Mouse (Mus musculus) limb, embryonic 11.5 days (tissue): ENCODE measurements around the gene Stpg3. TPM values are rescaled to one million over a fixed set of nuclear protein-coding genes. Genes with fewer than 3 reads are reported as not detected.
A peak's percentile ranks its signal among the peaks of the same experiment; 100 is the strongest.

Source experiments
- ATAC-seq: fragments of 200-750 bp; cut with Nextera tagmentation; 2 replicates; pipeline ENCODE4 v1.8.0; 2017; ENCODE audit warnings: low read depth; ENCODE audit not compliant: insufficient number of reproducible peaks, low FRiP score, low TSS enrichment
- DNase-seq: peaks from one replicate; pipeline ENCODE4 v3.0.0-alpha.2; 2015; ENCODE audit warnings: low spot score
- H3K27ac ChIP-seq: fragments of 300-500 bp; sonication (generic); replicated peaks from 2 replicates; pipeline ENCODE4 v1.5.1; 2014; ENCODE audit warnings: low read depth, mild to moderate bottlenecking, low read length
- H3K27me3 ChIP-seq: fragments of 300-500 bp; sonication (generic); 2 replicates; pipeline ENCODE4 v1.6.1; 2014; ENCODE audit warnings: mild to moderate bottlenecking, low read length, mixed read lengths; ENCODE audit not compliant: control insufficient read depth, insufficient read depth
- H3K36me3 ChIP-seq: fragments of 300-500 bp; sonication (generic); 2 replicates; pipeline ENCODE4 v1.6.1; 2014; ENCODE audit warnings: mild to moderate bottlenecking, low read length, moderate library complexity, mixed read lengths; ENCODE audit not compliant: control insufficient read depth, insufficient read depth
- H3K4me1 ChIP-seq: fragments of 300-500 bp; sonication (generic); 2 replicates; pipeline ENCODE4 v1.6.1; 2014; ENCODE audit warnings: low read length, mixed read lengths; ENCODE audit not compliant: control insufficient read depth, insufficient read depth
- H3K4me2 ChIP-seq: fragments of 300-500 bp; sonication (generic); 2 replicates; pipeline ENCODE4 v1.6.1; 2014; ENCODE audit warnings: low read depth, mild to moderate bottlenecking, moderate library complexity; ENCODE audit not compliant: severe bottlenecking
- H3K4me3 ChIP-seq: fragments of 300-500 bp; sonication (generic); 2 replicates; pipeline ENCODE4 v1.5.1; 2014; ENCODE audit warnings: low read depth, low read length
- H3K9ac ChIP-seq: fragments of 300-500 bp; sonication (generic); 2 replicates; pipeline ENCODE4 v1.6.1; 2014; ENCODE audit warnings: mild to moderate bottlenecking, low read length
- H3K9me3 ChIP-seq: fragments of 300-500 bp; sonication (generic); 2 replicates; pipeline ENCODE4 v1.6.1; 2016; ENCODE audit warnings: low read length; ENCODE audit not compliant: control insufficient read depth
- WGBS: fragments of 180-500 bp; shearing (Covaris S2); extraction: QIAGEN DNeasy Blood & Tissue Kit; methylation state at CpG from one replicate; pipeline ENCODE4 v1.1.7; 2014; 5-methylcytosine and 5-hydroxymethylcytosine counted together
- polyA plus RNA-seq: library from polyadenylated mRNA; unstranded; fragments of >200 nt; fragmentation: Nextera tagmentation; extraction: Ambion mirVana; gene quantifications from 2 replicates; pipeline ENCODE4 v1.2.1, GENCODE M21; 2014

Gene Stpg3
- polyA plus RNA-seq, 1 experiment from 2014 or later: 0.19 TPM

GRCm38 (mm10) chr2:25240310-25240709 is 25.9 kb upstream of the Stpg3 start:
- no peak overlapping the region for H3K27ac ChIP-seq
- H3K9me3 ChIP-seq: no peaks in the 10 kb centered on the region
- H3K4me1 ChIP-seq: peaks cover 11% of the 10 kb centered on the region; the same call in 1 of the 2 replicates
- DNase-seq (no peak), ATAC-seq (no peak)
- no peak overlapping the region; the same call in 1 of the 2 replicates for H3K9ac ChIP-seq
- peaks cover 29% of the 10 kb centered on the region for H3K27me3 ChIP-seq
- peak overlapping the region; percentile 96 for H3K4me2 ChIP-seq
- WGBS: 52% methylated on average over 8 of the region's 8 CpGs
- H3K4me3 ChIP-seq: peak overlapping the region; percentile 26
- peaks cover under 1% of the 10 kb centered on the region; the same call in 1 of the 2 replicates for H3K36me3 ChIP-seq

- H3K27me3 ChIP-seq: peaks cover 29% of the 10 kb centered on the region
- no peaks in the 10 kb centered on the region for H3K9me3 ChIP-seq
- 88% methylated on average over 3 of the region's 3 CpGs for WGBS
- no peak overlapping the region for H3K27ac ChIP-seq
- DNase-seq: no peak
- no peak overlapping the region for H3K4me3 ChIP-seq
- no peaks in the 10 kb centered on the region for H3K36me3 ChIP-seq
- H3K4me2 ChIP-seq: no peak overlapping the region; the same call in 1 of the 2 replicates
- H3K9ac ChIP-seq: no peak overlapping the region
- H3K4me1 ChIP-seq: peaks cover 11% of the 10 kb centered on the region; the same call in 1 of the 2 replicates
- no peak for ATAC-seq
These were observed 25.3 kb upstream of the Stpg3 start for GRCm38 (mm10) chr2:25239766-25240165.

GRCm38 (mm10) chr2:25238106-25238505 is 23.7 kb upstream of the Stpg3 start:
- Histone ChIP-seq H3K9me3 (no peaks in the 10 kb centered on the region), H3K27me3 (peaks cover 23% of the 10 kb centered on the region), H3K4me1 (peaks cover 11% of the 10 kb centered on the region; the same call in 1 of the 2 replicates), H3K27ac (no peak overlapping the region), H3K4me2 (no peak overlapping the region), H3K4me3 (no peak overlapping the region), H3K36me3 (no peaks in the 10 kb centered on the region), H3K9ac (no peak overlapping the region)
- ATAC-seq (no peak), DNase-seq (no peak)

GRCm38 (mm10) chr2:25237522-25237921 is 23.1 kb upstream of the Stpg3 start:
- Histone ChIP-seq H3K27me3 (peaks cover 18% of the 10 kb centered on the region), H3K36me3 (no peaks in the 10 kb centered on the region), H3K27ac (no peak overlapping the region), H3K9me3 (no peaks in the 10 kb centered on the region), H3K4me3 (no peak overlapping the region), H3K9ac (no peak overlapping the region), H3K4me2 (no peak overlapping the region), H3K4me1 (peaks cover 11% of the 10 kb centered on the region; the same call in 1 of the 2 replicates)
- 61% methylated on average over 4 of the region's 4 CpGs for WGBS
- DNase-seq: no peak
- ATAC-seq: no peak

- Histone ChIP-seq H3K27me3 (peaks cover 10% of the 10 kb centered on the region), H3K36me3 (no peaks in the 10 kb centered on the region), H3K4me3 (no peak within 1 kb of the TSS), H3K27ac (no peak within 1 kb of the TSS), H3K4me1 (peaks cover 8% of the 10 kb centered on the region; the same call in 1 of the 2 replicates), H3K9me3 (no peaks in the 10 kb centered on the region), H3K4me2 (no peak within 1 kb of the TSS), H3K9ac (no peak within 1 kb of the TSS)
- DNase-seq (no peak), ATAC-seq (no peak)
- WGBS: 34% methylated on average over 8 of the region's 8 CpGs
These were observed 22.2 kb upstream of the Stpg3 start, which contains the start of gene Rnf224 for GRCm38 (mm10) chr2:25236614-25237013. TSS of gene Rnf224 (minus strand) at chr2:25236787.

GRCm38 (mm10) chr2:25234551-25235220 is 20.2 kb upstream of the Stpg3 start:
- Histone ChIP-seq H3K27me3 (peaks cover 2% of the 10 kb centered on the region; the same call in 1 of the 2 replicates), H3K4me3 (no peak overlapping the region), H3K36me3 (no peaks in the 10 kb centered on the region), H3K9ac (no peak overlapping the region), H3K4me2 (no peak overlapping the region), H3K9me3 (no peaks in the 10 kb centered on the region), H3K4me1 (no peaks in the 10 kb centered on the region), H3K27ac (no peak overlapping the region)
- no peak for ATAC-seq
- 71% methylated on average over 5 of the region's 5 CpGs for WGBS
- no peak for DNase-seq

GRCm38 (mm10) chr2:25234050-25234449 is 19.6 kb upstream of the Stpg3 start, which contains the start of gene Slc34a3:
TSS of gene Slc34a3 (minus strand) at chr2:25234364.
- no peak within 1 kb of the TSS for H3K4me3 ChIP-seq
- no peak for DNase-seq

GRCm38 (mm10) chr2:25233421-25233820 is 19.0 kb upstream of the Stpg3 start:
- DNase-seq (no peak), ATAC-seq (no peak)
- WGBS: 74% methylated on average over 4 of the region's 4 CpGs
- Histone ChIP-seq H3K4me3 (no peak overlapping the region), H3K4me1 (no peaks in the 10 kb centered on the region), H3K9me3 (no peaks in the 10 kb centered on the region), H3K36me3 (no peaks in the 10 kb centered on the region), H3K27me3 (no peaks in the 10 kb centered on the region), H3K9ac (no peak overlapping the region), H3K27ac (no peak overlapping the region), H3K4me2 (no peak overlapping the region)

More at GRCm38 (mm10) chr2:25234050-25234449, 19.6 kb upstream of the Stpg3 start, which contains the start of gene Slc34a3:
- peaks cover under 1% of the 10 kb centered on the region; the same call in 1 of the 2 replicates for H3K27me3 ChIP-seq
- H3K9me3 ChIP-seq: no peaks in the 10 kb centered on the region
- 94% methylated on average over 3 of the region's 3 CpGs for WGBS
- no peak within 1 kb of the TSS for H3K4me2 ChIP-seq
- no peak for ATAC-seq
- H3K9ac ChIP-seq: no peak within 1 kb of the TSS
- no peak within 1 kb of the TSS for H3K27ac ChIP-seq
- H3K4me1 ChIP-seq: no peaks in the 10 kb centered on the region
- H3K36me3 ChIP-seq: no peaks in the 10 kb centered on the region
